Mouse (Mus musculus) adrenal gland, adult 2 months (tissue): Measurements from ENCODE around the gene Colgalt1. TPM values are rescaled to one million over a fixed set of nuclear protein-coding genes. Genes with fewer than 3 reads are reported as not detected.

Experiments used
- DNase-seq: peaks from one replicate; pipeline ENCODE4 v3.0.0; 2021
- long read RNA-seq: library from polyadenylated mRNA; stranded (forward); transcript quantifications from one replicate; pipeline ENCODE4 v2.0.0, GENCODE M21; 2021
- polyA plus RNA-seq: library from polyadenylated mRNA; depleted of rRNA; stranded (reverse); fragments of >200 nt; gene quantifications from 2 replicates; pipeline ENCODE4 v1.2.3, GENCODE M21; 2012; rRNA removed
- total RNA-seq, 2 experiments: library from RNA; stranded (reverse); gene quantifications; 2 replicates each; pipeline ENCODE4 v1.2.3; 2021

The Colgalt1 gene
- total RNA-seq, result 10 to 100 TPM; 53.3 to 60.8 TPM
- 201 and 217 TPM in 2 replicates for polyA plus RNA-seq
- long read RNA-seq, transcript Colgalt1-201 (12 exons, 3,207 nt), result major isoform, 52 of 71 reads
- long read RNA-seq, partial matches to known transcripts, result 11 of 71 reads
- long read RNA-seq, other reads (novel, unspliced or antisense), result 7 of 71 reads

GRCm38 (mm10) chr8:71610822-71611651, at the start of gene Colgalt1:
TSS of gene Colgalt1 (plus strand) at chr8:71610998.
- peak; percentile 98 for DNase-seq

- DNase-seq, result peak; percentile 68
Measured at GRCm38 (mm10) chr8:71561401-71561800, 49.4 kb upstream of the Colgalt1 start.

DNA sequence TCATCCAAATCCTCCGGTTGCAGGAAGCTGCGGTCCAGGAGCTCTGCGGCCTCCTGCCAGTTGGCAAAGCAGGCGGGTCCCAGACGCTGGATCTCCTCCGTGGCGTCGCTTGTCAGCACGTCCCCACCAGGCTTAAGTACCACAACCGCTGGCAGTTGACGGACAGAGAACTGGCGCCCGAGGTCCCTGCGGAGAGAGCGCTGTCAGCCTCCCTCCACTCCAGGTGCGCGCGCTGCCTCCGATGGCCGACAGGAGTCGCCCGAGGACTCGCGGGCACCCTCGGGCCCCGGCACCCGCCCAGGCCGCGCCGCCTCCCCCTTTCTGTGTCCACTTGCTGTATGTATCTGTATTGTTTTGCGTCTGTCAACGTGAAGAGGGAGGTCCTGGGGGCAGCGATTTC, 48.0 kb upstream of the Colgalt1 start:
- peak; percentile 89 for DNase-seq

- no peak for DNase-seq
Measured at GRCm38 (mm10) chr8:71563992-71564391, 46.8 kb upstream of the Colgalt1 start.

GRCm38 (mm10) chr8:71566501-71566900, 44.3 kb upstream of the Colgalt1 start, which contains the start of gene Nxnl1:
TSS of gene Nxnl1 (minus strand) at chr8:71566601.
- no peak for DNase-seq

- peak; percentile 34 for DNase-seq
Measured at GRCm38 (mm10) chr8:71567587-71567986, 43.2 kb upstream of the Colgalt1 start.

- DNase-seq, result peak; percentile 93
Measured at GRCm38 (mm10) chr8:71568387-71568937, 42.3 kb upstream of the Colgalt1 start, which contains the start of gene Slc27a1. TSS of gene Slc27a1 (plus strand) at chr8:71568882.

GRCm38 (mm10) chr8:71568941-71569340, 41.9 kb upstream of the Colgalt1 start:
- no peak for DNase-seq

DNA sequence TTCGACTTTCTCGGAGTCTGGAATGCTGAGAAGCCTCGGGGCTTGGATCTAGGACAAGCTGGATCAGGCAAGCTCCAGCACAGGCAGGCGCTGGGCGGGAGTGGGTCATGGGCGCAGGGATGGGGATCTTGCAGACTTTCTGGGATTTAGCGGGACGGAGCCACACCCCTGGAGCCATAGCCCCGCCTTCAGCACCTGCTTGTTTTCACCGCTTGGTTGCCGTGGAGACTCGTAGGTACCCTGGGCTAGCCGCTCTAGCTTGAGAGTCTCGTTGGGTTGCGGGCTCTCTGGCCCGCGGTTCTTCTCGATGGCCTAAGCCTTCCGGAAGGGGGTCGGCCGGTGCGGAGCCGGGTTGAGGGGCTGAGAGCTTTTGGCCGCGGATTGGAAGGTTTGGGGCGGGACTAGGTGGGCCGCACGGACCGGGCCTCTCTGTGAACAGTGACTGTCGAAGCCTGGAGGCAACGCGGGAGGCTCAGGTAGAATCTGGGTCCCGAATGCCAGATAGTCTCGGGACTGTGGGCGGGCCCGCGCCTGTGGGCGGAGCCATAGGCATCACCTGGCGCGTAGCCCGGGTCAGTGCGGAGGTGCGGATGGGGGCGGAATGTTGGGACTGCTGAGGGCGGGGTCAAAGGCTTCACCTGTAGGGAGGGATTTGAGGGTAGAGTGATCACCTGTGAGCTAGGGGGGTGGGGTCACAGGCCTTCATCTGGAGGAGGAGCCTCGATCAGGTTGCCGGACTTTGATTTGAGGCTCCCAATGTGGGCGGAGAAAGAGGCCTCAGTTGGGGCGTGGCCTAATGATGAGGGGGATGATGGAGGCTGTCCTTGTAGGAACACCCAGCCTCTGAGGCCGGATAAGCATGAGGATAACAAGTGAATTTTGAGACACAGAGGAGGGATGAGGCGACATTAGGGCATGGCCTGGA, 41.2 kb upstream of the Colgalt1 start:
- peak; percentile 93 for DNase-seq

GRCm38 (mm10) chr8:71570291-71570954, 40.4 kb upstream of the Colgalt1 start:
- peak; percentile 97 for DNase-seq

DNA sequence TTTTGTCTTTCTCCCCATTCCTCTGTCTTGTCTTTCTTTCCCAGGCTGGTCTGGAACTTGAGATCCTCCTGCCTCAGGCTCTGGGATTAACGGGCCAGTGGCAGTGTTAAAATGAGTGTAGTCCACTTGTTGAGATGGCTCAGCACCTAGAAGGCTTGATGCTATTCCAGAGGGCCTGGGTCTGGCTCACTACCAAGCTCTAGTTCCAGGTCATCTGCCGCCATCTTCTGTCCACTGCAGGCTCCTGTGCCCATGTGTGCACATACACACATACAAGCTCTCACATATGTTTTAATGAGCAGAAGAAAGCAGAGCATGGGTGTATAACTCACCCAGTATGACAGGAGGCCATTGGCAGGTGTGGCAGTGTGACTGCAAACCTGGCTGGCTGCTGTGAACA, 38.7 kb upstream of the Colgalt1 start:
- no peak for DNase-seq

- DNase-seq, result peak; percentile 73
Measured at GRCm38 (mm10) chr8:71572847-71573633, 37.8 kb upstream of the Colgalt1 start.

GRCm38 (mm10) chr8:71574426-71574825, 36.4 kb upstream of the Colgalt1 start:
- peak; percentile 80 for DNase-seq

DNA sequence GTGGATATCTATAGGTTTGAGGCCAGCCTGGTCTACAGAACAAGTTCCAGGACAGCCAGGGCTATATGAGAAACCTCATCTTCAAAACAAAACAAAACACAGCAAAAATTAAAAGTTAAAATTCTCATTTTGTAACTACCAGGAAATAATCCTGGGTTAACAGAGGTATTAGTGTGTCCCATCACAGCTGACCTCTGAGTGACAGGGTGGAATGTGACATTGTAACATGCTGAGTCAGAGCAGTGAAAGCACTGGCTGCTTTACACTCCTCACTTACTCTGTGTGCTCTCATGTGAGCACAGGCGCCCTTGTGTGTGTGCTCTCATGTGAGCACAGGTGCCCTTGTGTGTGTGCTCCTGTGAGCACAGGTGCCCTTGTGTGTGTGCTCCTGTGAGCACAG, 35.8 kb upstream of the Colgalt1 start:
- no peak for DNase-seq

GRCm38 (mm10) chr8:71577856-71578387, 32.9 kb upstream of the Colgalt1 start:
- DNase-seq, result no peak

GRCm38 (mm10) chr8:71579009-71579408, 31.8 kb upstream of the Colgalt1 start:
- DNase-seq, result peak; percentile 71

- peak; percentile 89 for DNase-seq
Measured at GRCm38 (mm10) chr8:71579476-71579875, 31.3 kb upstream of the Colgalt1 start.

- DNase-seq, result no peak
Measured at GRCm38 (mm10) chr8:71580201-71580600, 30.6 kb upstream of the Colgalt1 start.

DNA sequence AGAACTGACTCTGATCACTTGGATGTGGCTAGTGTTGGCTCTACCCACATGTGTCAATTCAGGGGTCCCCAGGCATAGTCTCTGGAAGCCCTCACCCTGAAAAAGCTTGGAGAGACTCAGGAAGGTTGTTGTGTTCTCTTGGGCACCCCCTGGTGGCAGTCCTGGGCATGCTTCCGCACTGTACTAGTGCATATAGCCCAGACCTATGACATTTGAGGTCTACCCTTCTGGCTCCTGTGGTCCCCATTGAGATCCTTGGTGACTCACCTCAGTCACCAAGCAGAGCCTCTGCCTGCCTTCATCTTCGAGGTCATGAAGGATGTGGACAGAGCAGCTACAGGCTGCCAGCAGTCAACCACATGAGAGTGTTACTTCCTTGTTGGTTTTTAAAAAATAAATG, 23.9 kb upstream of the Colgalt1 start:
- DNase-seq, result peak; percentile 62

- DNase-seq, result no peak
Measured at GRCm38 (mm10) chr8:71588762-71589161, 22.0 kb upstream of the Colgalt1 start.
